Mouse (Mus musculus): ENCODE data around the gene Aph1a.
"Not testable (repeated sequence)": the region's sequence is repeated elsewhere in the genome, so short reads cannot be mapped to it uniquely, and the experiment has no call there.

The Aph1a gene

DNA sequence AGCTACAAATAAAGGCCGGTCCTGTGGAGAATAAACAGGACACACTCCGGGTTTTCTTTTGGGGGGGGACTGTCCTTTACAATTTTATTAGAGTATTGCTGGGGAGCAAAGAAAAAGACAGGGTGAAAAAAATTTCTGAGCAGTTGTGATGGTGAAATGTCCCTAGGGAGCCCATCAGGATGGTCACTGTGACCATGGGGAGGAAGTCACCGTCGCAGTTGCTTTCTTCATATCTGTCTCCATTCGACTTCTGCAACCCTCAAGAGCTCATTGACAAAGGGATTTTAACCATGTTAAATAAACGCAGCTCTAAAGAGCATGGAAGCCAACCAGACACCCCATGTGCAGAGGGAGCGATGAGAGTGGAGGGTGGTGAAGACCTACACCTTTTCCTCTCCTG, 23.0 kb downstream of the Aph1a start:
- no peak for DNase-seq (ENCODE audit: low spot score in 2 of 2)

- not testable (repeated sequence) for DNase-seq (ENCODE audit: low spot score in 2 of 2)
These were observed 26.8 kb downstream of the Aph1a start for GRCm38 (mm10) chr3:95920532-95920931.

DNA sequence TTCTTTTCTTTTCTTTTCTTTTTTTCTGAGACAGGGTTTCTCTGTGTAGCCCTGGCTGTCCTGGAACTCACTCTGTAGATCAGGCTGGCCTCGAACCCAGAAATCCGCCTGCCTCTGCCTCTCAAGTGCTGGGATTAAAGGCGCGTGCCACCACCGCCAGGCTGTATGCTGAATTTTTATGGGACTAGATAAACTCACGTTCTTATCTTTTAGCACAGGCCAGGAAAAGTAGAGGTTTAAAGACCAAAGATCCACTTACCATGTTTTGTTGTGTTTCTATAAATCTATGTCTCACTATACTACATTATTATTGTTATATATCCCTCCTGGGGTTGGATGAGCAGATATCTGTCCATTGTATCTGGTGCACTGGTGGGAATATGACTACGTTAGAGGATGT, 29.7 kb downstream of the Aph1a start:
- not testable (repeated sequence) for DNase-seq (ENCODE audit: low spot score in 2 of 2)

DNA sequence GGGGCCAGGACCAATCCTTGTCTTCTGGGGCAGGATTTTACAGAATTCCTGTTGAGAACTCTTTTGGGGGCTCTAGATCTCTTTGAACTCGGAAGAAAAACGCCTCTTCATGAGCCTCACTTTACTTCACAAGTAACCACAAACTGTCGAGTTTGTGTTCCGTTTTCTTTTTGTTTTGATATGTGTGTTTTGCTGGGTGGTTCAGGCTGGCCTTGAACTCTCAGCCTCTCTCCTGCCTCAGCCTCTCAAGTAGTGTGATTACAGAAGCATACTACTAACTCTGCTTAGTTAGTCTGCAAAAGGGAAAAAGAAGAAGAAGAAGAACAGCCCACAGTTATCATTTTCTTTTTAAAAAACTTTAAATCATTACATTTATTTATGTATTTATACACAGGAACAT, 30.4 kb downstream of the Aph1a start:
- DNase-seq (ENCODE audit: low spot score in 2 of 2): no peak

DNA sequence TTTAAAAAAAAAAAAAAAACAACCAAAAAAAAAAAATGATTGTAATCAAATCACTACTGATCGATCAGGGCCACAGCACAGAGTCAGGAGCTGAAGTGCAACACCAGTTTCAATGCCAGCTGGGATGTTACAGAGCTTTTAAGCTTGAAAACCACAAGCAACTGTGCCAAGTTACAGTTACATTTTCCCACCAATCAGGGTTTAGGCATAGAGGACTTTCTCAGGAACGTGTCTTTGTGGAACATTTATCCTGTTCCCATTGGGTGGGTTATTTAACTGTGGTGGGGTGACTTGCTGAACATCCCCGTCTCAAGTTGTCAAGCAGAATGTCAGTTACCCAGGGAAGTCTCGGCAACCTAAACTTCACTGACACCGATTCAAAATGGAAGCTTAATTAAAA, 31.3 kb downstream of the Aph1a start:
- DNase-seq (ENCODE audit: low spot score in 2 of 2): no peak

DNA sequence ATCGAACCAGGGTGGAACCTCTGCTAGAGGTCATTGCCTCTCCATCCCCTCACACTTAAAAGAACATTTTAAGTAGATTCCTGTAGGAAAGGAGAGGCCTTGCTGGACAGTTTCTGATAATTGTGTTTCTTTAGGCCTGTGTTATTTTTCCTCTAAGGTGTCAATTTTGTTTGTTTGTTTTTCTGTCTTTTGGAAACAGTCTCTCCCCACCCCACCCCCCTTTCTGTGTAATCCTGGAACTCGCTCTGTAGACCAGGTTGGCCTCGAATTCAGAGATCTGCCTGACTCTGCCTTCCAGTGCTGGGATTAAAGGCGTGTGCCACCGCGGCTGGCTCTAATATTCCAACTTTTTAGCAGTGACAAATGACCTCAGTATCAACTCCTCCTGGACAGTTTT, 34.5 kb downstream of the Aph1a start:
- no peak for DNase-seq (ENCODE audit: low spot score in 2 of 2)

GRCm38 (mm10) chr3:95928658-95929503, 35.1 kb downstream of the Aph1a start, which contains the start of gene Anp32e:
Gene Anp32e, plus strand, starts transcription at chr3:95929246.
- peak; percentile 97 to 98 for DNase-seq (ENCODE audit: low spot score in 2 of 2)

GRCm38 (mm10) chr3:95929581-95930470, 36.1 kb downstream of the Aph1a start:
- peak; percentile 26 to 30 for DNase-seq (ENCODE audit: low spot score in 2 of 2)

DNA sequence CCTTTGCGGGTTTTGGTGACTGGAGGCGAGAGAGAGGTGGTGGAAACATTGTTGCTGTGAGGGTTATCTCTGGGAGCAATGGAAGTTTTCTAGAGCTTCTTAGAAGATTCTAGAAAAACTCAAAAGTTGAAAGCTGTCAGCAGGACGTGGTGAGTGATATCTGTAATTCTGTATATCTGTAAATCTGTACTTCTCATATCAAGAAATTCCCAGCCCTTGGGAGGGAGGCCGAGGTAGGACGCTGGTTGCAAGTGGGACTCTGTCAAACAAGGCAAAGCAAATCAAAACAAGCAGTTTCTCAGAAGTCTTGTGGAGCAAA, 36.7 kb downstream of the Aph1a start:
- DNase-seq (ENCODE audit: low spot score in 2 of 2): no peak

- no peak for DNase-seq (ENCODE audit: low spot score in 2 of 2)
These were observed 37.7 kb downstream of the Aph1a start for GRCm38 (mm10) chr3:95931471-95931870.

- no peak for DNase-seq (ENCODE audit: low spot score in 2 of 2)
These were observed 38.4 kb downstream of the Aph1a start for GRCm38 (mm10) chr3:95932157-95932556.

GRCm38 (mm10) chr3:95932566-95932965, 38.8 kb downstream of the Aph1a start:
- DNase-seq (ENCODE audit: low spot score in 2 of 2): no peak

GRCm38 (mm10) chr3:95933111-95933750, 39.5 kb downstream of the Aph1a start:
- no peak for DNase-seq (ENCODE audit: low spot score in 2 of 2)

GRCm38 (mm10) chr3:95934448-95934847, 40.7 kb downstream of the Aph1a start:
- no peak for DNase-seq (ENCODE audit: low spot score in 2 of 2)

DNA sequence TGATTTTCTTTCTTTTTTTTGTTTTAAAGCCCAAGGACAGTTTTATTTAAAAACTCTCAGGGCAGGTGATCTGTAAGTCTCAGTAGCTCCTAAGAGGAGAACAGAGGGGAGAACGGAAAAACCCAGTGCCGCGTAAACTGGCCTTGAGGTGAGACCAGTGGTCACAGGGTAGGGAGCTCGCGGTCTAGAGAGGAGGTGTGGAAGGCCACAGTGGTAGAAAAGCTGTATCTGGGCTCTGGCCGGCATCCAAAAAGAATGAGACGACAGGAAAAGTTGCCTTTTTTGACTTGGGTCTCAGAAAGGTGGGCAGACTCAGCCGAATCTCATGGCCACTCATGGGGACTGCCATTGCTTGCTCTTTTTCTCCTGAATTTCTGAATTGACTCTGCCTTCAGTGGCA, 44.4 kb downstream of the Aph1a start:
- no peak for DNase-seq (ENCODE audit: low spot score in 2 of 2)

- no peak for DNase-seq (ENCODE audit: low spot score in 2 of 2)
These were observed 45.1 kb downstream of the Aph1a start for GRCm38 (mm10) chr3:95938835-95939234.

- no peak for DNase-seq (ENCODE audit: low spot score in 2 of 2)
These were observed 49.0 kb downstream of the Aph1a start for GRCm38 (mm10) chr3:95942749-95943148.

- no peak for DNase-seq (ENCODE audit: low spot score in 2 of 2)
These were observed 49.5 kb downstream of the Aph1a start for GRCm38 (mm10) chr3:95943226-95943625.

DNA sequence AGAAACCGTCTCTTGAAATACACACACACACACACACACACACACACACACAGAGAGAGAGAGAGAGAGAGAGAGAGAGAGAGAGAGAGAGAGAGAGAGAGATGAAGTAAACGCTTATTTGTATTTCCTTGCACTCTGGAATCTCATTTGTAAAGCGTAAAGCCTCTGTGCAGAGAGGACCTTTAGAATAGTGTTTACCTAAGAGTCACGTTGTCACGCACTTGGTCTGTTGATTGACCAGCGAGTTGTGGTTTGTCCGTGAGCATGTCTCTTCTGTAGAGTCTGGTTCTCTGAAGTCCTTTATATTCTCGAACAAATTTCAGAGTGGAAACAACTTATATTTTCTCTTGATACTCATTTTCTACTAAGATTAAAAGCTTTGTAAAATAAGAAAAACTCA, 51.0 kb downstream of the Aph1a start:
- no peak for DNase-seq (ENCODE audit: low spot score in 2 of 2)

DNA sequence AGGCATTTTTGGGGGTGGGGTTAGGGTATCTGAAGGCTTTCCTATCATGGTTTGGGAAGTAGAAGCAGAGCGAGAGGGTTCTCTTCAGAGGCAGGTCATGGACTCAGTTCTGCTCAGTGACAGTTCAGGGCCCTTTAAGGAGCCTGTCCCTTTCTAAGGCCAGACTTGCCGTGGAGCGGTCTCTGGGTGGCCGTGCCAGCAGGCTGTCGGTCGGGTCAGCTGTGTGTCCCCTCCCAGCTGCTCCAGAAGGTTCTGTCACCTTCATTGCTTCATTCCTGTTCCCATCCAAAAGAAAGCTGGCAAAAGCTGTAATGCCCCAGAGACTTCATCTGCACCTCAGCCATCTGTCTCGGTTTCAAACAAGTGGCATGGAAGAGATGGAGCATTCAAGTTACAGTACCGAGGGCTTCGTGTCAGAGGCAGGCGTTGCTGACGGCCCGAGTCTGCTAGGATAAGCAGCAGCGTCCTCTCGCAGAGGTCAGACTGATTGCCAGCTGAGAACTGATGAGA, 52.0 kb downstream of the Aph1a start:
- no peak for DNase-seq (ENCODE audit: low spot score in 2 of 2)

Measured in frontal cortex, postnatal 36 days (tissue).